Mouse (Mus musculus) B cell, adult 2 months (primary cell): ENCODE data around the gene 2310011J03Rik.

Experiments
- DNase-seq, 2 experiments: peaks; one replicate each; pipeline ENCODE4 v3.0.0; 2022

Gene 2310011J03Rik

DNA sequence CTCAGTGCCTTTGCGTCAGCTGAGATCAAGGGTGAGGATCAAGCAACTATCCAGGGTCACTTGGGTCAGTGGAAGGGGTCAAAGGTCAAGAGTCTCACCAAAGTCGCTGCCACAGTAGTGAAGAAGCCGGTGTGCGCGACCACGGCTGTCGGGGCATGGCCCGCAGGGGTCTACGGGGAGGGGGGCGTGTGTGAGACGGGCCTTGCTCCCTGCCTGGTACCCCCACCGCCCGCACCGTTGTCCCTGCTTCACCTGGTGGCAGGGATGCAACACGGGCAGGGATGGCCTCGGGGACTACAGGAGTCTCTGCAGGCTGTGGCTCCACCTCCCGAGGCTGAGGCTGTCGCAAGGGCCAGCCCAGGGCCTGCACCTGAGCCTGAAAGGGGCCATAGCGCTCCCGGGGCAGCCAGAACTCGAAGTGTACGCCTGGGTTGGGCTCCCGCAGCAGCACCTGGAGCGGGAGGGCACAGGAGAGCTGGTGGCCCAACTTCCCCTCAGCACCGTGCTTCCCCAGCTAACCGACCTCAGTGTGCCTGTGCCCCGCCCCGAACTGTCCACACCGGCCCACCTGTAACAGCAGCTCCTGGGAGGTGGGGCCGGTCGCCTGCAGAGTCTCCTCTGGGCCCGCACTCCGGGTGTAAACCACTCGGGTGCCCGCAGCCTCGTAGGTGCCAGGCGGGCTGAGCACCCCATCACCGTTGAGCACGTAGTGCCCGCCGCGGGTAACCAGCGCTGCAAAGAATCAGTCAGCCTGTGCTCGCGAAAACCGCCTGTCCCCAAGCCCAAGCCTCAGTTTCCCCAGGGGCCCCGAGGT lies 21.4 kb upstream of the 2310011J03Rik start:
- DNase-seq: peak; percentile 49 to 55

DNA sequence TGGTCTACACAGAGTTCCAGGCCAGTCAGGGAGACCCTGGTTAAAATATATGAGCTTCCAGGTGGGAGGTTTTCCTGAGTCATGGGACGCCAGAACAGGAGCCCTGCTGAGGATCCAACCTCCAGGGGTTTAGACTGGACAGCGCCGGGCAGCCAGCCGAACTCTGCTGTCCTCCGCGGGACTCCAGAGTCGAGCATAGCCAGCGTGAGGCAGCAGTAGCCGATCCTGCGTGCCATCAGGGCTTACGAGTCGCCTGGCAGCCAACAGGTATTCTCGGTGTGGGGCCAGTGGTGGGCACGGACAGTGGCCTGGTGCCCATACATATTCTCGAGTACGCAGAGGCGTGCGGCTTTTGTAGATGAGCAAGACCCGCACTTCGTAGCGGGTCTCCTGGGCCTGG lies 20.7 kb upstream of the 2310011J03Rik start:
- no peak for DNase-seq

DNA sequence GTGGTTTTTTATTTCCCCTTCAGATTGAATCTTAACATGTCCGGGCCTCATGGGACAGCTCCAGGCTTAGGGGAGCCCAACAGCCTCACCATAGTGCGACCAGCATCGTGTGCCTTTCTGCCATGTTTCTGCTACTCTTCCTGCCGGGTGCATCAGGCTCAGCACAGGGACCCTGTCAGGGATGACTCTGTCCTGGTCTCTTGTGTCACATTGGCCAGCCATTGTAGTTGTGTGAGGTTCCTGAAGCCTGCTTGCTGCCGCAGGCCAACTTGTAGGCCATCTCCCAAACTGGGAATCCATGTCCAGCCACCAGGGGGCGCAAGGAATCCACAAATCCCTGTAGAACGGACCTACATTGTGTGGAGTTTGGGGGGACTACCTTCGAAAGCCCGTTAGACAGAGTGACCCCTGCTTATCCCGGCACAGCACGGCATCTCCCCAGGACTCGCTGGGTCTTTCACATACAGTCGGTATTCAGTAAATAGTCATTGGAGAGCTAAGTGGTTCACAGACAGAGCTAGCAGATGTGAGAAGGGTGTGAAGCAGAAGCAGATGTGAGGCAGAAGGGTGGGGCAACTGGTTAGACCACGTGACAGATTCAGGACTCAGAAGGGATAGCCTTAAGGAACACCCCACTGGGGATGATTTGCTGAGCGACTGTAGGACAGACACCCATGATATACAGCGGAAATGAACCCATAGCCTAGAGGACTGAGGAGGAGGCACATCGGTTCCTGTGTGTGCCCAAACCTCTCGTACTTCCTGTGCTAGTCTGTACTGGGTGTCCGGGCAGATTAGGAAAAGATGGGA lies 19.8 kb upstream of the 2310011J03Rik start:
- peak; percentile 92 to 93 for DNase-seq

DNA sequence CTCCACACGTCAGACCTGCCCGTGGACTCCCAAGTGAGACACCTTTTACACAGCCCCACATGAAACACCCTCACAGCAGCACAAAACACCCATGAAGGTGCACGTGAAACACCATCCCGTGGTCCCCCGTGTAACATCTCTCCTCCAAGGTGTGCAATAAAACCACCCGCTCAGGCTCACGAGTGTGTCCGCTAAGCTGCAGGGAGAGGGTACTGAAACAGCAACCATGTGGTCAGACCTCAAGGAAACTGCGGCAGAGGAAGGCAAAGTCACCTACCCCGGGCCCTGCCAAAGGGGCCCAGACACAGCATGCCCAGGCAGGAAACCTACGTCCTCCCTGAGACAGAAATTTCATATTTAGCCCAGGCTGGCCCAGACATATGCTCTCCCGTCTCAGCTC lies 15.9 kb upstream of the 2310011J03Rik start:
- DNase-seq: no peak

DNA sequence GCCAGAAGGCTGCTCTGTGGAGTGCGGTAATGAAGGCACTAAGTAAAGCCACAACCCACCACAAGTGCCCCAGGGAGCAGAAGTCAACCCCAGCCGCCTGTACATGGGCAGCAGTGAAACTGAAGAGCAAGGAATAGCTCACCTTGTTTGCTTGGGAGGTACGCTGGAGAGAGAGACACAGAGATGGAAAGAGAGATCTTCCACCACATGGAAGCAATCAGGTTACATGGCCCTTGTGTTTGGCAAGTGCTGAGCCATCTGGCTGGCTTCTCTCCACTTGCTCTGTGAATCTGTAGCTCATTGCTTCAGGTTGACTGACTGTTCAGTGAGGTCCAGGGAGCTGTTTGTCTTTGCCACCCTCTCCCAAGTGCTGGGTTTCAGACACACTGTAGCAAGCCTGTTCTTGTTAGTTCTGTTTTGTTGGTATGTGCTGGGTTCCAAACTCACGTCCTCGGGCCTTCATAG lies 12.2 kb upstream of the 2310011J03Rik start:
- no peak for DNase-seq

- no peak for DNase-seq
These were observed 11.5 kb upstream of the 2310011J03Rik start for GRCm38 (mm10) chr10:80331636-80332524.

DNA sequence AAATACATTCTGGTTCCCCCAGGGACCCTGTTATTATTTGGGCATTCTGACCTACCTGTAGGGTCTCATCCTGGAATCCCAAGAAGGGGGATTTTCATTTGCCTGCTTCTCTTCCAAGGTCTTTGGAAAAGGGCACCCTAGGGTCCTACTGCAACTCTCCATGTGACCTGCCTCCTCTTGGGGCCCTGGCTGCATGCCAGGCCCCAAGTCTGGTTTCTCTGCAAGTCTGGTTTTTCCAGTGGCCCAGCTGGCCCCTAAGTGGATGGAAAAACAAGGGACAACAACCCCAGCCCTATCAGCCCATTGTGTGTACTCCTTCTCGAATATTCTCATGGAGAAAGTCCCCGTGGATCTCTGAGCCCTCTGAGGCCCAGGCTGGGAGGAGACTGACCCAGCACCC lies 10.6 kb upstream of the 2310011J03Rik start:
- DNase-seq: no peak

GRCm38 (mm10) chr10:80330084-80330483 lies 9.7 kb upstream of the 2310011J03Rik start:
- no peak for DNase-seq

- DNase-seq: peak; percentile 97 to 98
These were observed 9.1 kb upstream of the 2310011J03Rik start, which contains the start of the genes Pcsk4 and Reep6 for GRCm38 (mm10) chr10:80329273-80330081. TSS of gene Pcsk4 (minus strand) at chr10:80329498. TSS of gene Reep6 (plus strand) at chr10:80329953.

- no peak for DNase-seq
These were observed 4.7 kb upstream of the 2310011J03Rik start for GRCm38 (mm10) chr10:80325045-80325444.

DNA sequence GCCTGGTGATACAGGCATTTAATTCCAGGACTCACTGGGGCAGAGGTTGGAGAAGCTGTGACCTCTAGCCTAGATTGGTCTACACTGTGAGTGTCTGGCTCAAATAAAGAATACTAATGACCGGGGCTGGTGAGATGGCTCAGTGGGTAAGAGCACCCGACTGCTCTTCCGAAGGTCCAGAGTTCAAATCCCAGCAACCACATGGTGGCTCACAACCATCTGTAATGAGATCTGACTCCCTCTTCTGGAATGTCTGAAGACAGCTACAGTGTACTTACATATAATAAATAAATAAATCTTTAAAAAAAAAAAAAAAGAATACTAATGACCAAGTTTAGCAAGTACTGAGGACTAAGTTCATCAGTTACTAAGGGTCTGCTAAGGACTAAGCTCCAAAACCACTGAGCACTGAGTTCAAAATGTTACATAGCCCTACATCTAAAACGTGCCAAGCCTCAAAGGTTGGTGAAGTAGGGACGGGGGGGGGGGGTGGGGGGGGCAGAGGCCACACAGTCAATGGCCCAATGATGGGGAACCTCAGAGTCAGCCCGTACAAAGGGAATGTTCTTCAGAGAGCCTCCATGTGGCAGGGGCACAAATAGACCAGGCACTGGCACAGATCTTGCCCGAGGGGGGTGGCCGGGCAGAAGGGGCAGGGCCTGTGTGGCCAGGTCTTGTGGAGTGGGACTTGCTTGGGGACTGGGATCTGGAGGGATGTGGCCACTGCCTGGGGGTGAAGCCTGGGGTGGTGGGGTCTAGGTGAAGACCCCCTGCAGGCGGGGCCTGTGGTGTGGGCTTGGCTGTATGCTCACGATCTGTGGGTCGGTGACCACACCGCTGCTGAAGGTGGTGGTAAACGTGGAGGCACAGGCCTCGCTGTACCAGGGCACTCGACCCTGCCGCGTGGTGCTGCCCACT lies 4.0 kb upstream of the 2310011J03Rik start:
- DNase-seq: no peak

DNA sequence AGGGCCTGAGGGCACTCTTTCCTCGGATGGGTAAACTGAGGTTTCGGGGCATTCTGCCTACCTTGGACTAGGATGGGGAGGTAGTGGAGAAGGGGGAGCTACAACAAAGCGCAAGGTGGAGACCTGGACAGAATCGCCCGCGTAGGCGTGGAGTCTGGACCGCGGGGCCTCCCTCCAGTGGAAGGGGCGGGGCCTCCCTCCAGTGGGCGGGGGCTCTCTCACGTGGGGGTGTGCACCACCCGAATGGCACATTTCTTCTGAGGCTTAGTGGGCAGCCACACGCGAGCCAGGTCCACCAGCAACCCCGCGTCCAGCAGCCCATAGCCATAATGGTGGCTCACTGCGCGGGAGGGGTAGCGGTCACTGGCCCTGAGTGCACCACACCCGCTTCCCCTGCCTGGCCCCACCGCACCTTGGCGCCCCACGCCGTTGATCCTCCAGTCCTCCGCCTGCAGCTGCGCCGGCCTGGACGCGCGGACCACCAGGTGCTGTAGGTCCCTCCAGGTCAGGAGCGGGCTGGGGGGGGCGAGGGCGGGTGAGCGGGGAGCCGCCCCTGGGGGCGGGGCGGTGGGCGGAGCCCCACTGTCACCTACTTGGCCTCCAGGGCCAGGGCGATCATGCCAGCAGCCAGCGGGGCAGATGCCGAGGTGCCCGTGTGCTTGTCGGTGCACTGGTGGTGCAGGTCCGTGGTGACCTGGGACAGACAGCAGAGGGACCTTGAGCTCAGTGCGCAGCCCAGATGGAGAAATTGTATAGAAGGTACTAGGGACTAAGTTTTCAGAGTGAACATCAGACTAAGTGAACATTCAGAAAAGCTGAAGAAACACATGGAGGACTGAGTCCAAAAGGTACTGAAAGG lies 3.2 kb upstream of the 2310011J03Rik start:
- peak; percentile 82 for DNase-seq

GRCm38 (mm10) chr10:80322811-80323211 lies 2.5 kb upstream of the 2310011J03Rik start:
- DNase-seq: peak; percentile 40 to 46

GRCm38 (mm10) chr10:80321670-80322581 lies 1.6 kb upstream of the 2310011J03Rik start:
- no peak for DNase-seq

- no peak for DNase-seq
These were observed 805 bp upstream of the 2310011J03Rik start for GRCm38 (mm10) chr10:80321014-80321669.

- DNase-seq: no peak
These were observed 3.3 kb downstream of the 2310011J03Rik start for GRCm38 (mm10) chr10:80317011-80317410.

DNA sequence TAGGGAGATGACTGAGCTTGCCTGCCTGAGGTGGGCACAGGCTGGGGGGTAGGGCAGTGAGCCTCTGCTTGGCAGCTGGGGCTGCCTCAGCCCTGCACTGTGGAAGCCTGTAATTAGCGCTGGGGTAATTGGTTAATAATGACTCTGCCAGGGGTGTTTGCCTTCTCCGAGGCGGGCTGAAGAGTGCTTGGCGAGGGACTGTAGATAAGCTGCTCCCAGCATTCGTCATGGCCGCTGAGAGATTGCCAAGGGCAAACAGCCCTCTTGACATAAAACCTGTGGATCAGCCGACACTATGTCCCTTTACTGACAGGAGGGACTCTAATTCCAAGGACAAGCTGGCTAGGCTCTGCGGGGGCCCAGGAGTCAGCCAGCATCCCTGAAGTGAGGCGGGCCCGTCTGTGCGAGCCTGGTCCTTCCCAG lies 4.0 kb downstream of the 2310011J03Rik start:
- no peak for DNase-seq

DNA sequence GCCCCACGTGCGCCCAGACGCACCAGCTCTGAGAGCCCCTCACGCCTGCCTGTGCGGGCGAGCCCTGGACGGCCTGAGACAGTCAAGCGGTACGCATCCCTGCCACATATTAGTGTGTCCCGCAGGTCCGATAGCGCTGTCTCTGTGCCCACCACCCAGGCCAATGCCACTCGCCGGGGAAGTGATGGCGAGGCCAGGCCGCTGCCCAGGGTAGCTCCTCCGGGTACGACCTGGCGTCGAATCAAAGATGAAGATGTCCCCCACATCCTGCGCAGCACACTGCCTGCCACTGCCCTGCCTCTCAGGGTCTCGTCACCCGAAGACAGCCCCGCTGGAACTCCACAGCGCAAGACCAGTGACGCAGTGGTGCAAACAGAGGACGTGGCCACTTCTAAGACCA lies 5.0 kb downstream of the 2310011J03Rik start:
- DNase-seq: no peak
